Mouse (Mus musculus): ENCODE results near the gene Txnrd1. TPM values are rescaled to one million over a fixed set of nuclear protein-coding genes. Genes with fewer than 3 reads are reported as not detected.
A peak's percentile ranks its signal among the peaks of the same experiment; 100 is the strongest.

The Txnrd1 gene
- polyA plus RNA-seq, 1 experiment, result 151 TPM

DNA sequence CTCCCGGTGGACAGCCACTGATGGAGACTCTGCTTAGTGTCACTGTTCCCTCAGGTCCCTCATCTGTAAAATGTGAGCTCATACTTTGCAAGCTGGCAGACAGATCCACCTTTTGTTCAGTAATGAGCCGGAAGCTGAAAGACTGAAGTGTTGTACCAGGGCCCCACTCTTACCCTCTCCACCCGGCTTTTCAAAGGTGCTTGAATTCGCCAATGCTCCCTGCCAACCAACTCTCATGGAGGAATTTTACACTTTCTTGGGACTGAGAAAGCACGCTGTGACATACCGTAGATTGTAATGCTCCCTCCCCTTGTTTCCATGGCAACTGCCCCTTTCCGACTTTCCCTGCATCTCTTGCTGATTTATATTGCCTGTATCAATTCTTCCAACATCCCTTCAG is 66.8 kb downstream of the Txnrd1 start:
- H3K27ac ChIP-seq (ENCODE audit: insufficient read depth, low read length), result no peak overlapping the region
- no peak for TF ChIP-seq POLR2A (IDR thresholded peaks at IDR 0.05; ENCODE audit: low read depth, low read length)
- no peak for TF ChIP-seq CTCF (IDR thresholded peaks at IDR 0.05; ENCODE audit: borderline replicate concordance, insufficient read depth, low read length)
- H3K4me1 ChIP-seq (ENCODE audit: control insufficient read depth, insufficient read depth, low read length), result no peaks in the 10 kb centered on the region

DNA sequence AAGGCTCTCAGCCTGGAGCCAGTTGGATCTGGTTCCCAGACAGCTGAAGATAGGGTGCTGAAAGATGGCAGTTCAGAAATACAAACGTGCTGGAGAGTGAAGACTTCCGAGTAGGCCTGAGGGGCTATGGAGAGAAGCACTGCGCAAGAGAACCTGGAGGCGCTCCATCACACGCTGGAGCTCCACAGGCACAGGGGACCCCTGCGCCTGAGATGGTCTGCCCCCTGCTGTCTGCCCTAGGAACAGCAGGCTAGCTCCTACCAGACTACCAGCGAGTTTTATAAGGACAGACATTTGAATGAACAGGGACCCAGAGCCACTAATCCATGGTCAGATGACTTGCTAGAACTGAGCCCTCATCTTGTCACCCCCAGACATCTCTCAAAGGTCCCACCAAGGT is 67.7 kb downstream of the Txnrd1 start:
- peak; percentile 83 for TF ChIP-seq CTCF (IDR thresholded peaks at IDR 0.05; ENCODE audit: borderline replicate concordance, insufficient read depth, low read length)
- TF ChIP-seq POLR2A (IDR thresholded peaks at IDR 0.05; ENCODE audit: low read depth, low read length), result no peak
- no peak overlapping the region for H3K27ac ChIP-seq (ENCODE audit: insufficient read depth, low read length)
- no peaks in the 10 kb centered on the region for H3K4me1 ChIP-seq (ENCODE audit: control insufficient read depth, insufficient read depth, low read length)
- H3K4me3 ChIP-seq (ENCODE audit: insufficient read depth, low read length), result no peak overlapping the region

More for the DNA sequence above, 66.8 kb downstream of the Txnrd1 start:
- H3K4me3 ChIP-seq (ENCODE audit: insufficient read depth, low read length), result no peak overlapping the region

DNA sequence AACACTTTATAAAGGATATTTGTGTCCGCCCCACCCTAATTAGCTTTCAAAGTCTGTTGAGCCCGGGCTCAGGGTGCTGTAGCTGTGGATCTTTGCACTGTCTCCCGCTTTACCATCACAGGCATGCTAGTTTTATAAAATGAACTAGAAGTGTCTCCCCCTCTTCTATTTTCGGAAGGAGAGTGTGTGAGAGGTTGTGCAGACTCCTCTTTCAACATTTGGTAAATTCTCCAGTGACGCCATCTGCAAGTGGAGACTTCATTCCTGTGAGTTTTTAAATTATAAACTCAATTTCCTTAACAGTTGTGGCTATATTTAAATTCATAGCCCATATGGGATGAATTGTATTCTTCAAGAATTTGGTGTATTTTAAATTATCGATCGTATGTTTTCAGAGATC is 74.8 kb downstream of the Txnrd1 start:
- Histone ChIP-seq H3K27ac (ENCODE audit: insufficient read depth, low read length) (no peak overlapping the region), H3K4me1 (ENCODE audit: control insufficient read depth, insufficient read depth, low read length) (no peaks in the 10 kb centered on the region), H3K4me3 (ENCODE audit: insufficient read depth, low read length) (no peak overlapping the region)
- TF ChIP-seq CTCF (IDR thresholded peaks at IDR 0.05; ENCODE audit: borderline replicate concordance, insufficient read depth, low read length), result no peak
- TF ChIP-seq POLR2A (IDR thresholded peaks at IDR 0.05; ENCODE audit: low read depth, low read length), result no peak

DNA sequence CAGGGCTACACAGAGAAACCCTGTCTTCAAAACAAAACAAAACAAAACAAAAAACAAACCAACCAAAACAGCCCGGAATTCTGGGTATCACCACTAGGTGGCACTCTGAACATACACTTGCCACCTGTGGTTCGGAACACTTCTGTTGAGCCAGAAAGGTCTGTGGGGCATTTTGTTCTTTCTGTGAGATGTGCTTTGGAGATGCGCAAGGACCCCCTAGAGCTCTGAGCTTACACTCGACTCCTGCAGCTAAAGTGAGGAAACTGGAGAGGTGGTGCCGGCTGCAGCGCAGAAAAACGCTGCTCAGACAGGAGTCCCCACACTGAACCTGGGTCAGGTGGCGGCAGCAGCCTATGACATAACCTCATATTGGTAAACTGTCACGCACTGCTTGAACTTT is 75.6 kb downstream of the Txnrd1 start:
- H3K4me1 ChIP-seq (ENCODE audit: control insufficient read depth, insufficient read depth, low read length), result no peaks in the 10 kb centered on the region
- no peak overlapping the region for H3K4me3 ChIP-seq (ENCODE audit: insufficient read depth, low read length)
- TF ChIP-seq CTCF (IDR thresholded peaks at IDR 0.05; ENCODE audit: borderline replicate concordance, insufficient read depth, low read length), result peak; percentile 46; the same call in 1 of the 2 replicates
- TF ChIP-seq POLR2A (IDR thresholded peaks at IDR 0.05; ENCODE audit: low read depth, low read length), result no peak
- H3K27ac ChIP-seq (ENCODE audit: insufficient read depth, low read length), result no peak overlapping the region

DNA sequence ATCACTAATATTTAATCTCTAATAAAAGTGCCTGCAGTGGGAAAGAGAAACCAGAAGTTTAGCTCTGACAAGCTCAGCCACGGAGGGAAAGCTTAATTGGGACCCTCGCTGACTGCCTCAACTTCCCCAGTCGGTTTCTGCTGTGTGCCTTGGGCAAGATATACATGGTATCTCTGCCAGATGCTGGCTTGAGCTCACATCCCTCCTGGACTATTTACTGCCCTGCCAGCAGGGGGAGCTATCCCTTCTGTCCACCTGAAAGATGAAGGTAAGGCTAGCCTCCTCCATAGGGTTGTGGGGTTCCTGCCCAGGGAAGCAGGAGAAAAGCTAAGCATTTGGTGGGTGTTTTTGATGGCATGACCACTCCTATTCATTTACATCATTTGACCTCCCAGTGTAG is 76.4 kb downstream of the Txnrd1 start:
- H3K4me3 ChIP-seq (ENCODE audit: insufficient read depth, low read length), result no peak overlapping the region
- TF ChIP-seq POLR2A (IDR thresholded peaks at IDR 0.05; ENCODE audit: low read depth, low read length), result no peak
- TF ChIP-seq CTCF (IDR thresholded peaks at IDR 0.05; ENCODE audit: borderline replicate concordance, insufficient read depth, low read length), result peak; percentile 48; the same call in 1 of the 2 replicates
- no peak overlapping the region for H3K27ac ChIP-seq (ENCODE audit: insufficient read depth, low read length)
- no peaks in the 10 kb centered on the region for H3K4me1 ChIP-seq (ENCODE audit: control insufficient read depth, insufficient read depth, low read length)

DNA sequence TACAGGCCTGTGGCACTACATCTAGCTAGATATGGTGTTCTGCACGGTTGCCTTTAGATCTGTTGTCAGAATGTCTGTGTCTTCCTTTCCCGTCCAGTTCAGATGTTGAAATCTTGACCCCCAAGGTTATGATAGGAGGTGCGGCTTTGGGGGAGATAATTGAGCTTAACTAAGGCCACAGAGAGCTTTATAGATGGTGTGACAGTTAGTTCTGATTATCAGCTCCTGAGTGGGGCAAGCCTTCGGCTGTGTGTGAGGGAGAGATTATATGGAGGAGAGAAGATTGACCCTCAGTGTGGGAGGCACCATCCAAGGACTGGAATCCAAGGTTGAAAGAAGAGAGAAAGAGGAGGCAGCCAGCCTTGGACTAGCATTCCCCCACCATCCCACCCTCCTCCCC is 79.5 kb downstream of the Txnrd1 start:
- TF ChIP-seq CTCF (IDR thresholded peaks at IDR 0.05; ENCODE audit: borderline replicate concordance, insufficient read depth, low read length) (no peak), POLR2A (IDR thresholded peaks at IDR 0.05; ENCODE audit: low read depth, low read length) (no peak)
- Histone ChIP-seq H3K27ac (ENCODE audit: insufficient read depth, low read length) (no peak overlapping the region), H3K4me1 (ENCODE audit: control insufficient read depth, insufficient read depth, low read length) (no peaks in the 10 kb centered on the region), H3K4me3 (ENCODE audit: insufficient read depth, low read length) (no peak overlapping the region)

DNA sequence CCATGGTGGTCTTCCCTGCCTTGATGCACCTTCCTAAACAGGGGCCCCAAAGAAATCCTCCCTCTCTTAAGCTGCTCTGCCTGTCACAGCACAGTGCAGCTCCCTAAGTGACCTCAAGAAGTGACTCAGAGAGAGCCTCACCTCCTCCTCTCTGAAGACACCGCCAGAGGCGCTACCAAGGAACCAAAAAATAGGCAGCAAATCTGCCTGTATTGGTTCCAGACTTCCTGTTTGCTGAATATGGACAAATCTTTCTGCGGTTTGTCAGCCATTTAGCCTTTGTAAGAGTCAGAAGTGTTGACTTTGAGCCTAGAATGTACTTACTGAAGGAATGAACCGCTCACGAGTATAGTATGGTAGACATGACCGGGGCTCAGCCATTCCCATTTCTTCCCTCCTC is 80.0 kb downstream of the Txnrd1 start:
- TF ChIP-seq POLR2A (IDR thresholded peaks at IDR 0.05; ENCODE audit: low read depth, low read length), result no peak
- no peak for TF ChIP-seq CTCF (IDR thresholded peaks at IDR 0.05; ENCODE audit: borderline replicate concordance, insufficient read depth, low read length)
- Histone ChIP-seq H3K27ac (ENCODE audit: insufficient read depth, low read length) (0 out of 2 replicates have a peak overlapping the region, but pooled peaks have one; percentile 13), H3K4me3 (ENCODE audit: insufficient read depth, low read length) (no peak overlapping the region), H3K4me1 (ENCODE audit: control insufficient read depth, insufficient read depth, low read length) (no peaks in the 10 kb centered on the region)

DNA sequence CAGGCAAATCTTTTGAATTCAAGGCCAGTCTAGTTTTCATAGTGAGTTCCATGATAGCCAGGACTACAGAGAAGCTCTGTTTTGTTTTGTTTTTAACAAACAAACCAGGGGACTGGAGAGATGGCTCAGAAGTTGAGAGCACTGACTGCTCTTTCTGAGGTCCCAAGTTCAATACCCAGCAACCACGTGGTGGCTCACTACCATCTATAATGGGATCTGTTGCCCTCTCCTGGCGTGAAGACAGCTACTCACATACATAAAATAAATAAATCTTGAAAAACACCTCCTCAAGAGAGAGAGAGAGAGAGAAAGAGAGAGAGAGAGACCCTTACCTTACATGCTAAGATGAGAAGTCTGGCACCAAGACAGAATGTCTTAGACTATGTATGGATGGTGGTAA is 84.9 kb downstream of the Txnrd1 start:
- H3K4me1 ChIP-seq (ENCODE audit: control insufficient read depth, insufficient read depth, low read length), result no peaks in the 10 kb centered on the region
- H3K27ac ChIP-seq (ENCODE audit: insufficient read depth, low read length), result no peak overlapping the region
- H3K4me3 ChIP-seq (ENCODE audit: insufficient read depth, low read length), result no peak overlapping the region
- TF ChIP-seq POLR2A (IDR thresholded peaks at IDR 0.05; ENCODE audit: low read depth, low read length) (no peak), CTCF (IDR thresholded peaks at IDR 0.05; ENCODE audit: borderline replicate concordance, insufficient read depth, low read length) (no peak)

DNA sequence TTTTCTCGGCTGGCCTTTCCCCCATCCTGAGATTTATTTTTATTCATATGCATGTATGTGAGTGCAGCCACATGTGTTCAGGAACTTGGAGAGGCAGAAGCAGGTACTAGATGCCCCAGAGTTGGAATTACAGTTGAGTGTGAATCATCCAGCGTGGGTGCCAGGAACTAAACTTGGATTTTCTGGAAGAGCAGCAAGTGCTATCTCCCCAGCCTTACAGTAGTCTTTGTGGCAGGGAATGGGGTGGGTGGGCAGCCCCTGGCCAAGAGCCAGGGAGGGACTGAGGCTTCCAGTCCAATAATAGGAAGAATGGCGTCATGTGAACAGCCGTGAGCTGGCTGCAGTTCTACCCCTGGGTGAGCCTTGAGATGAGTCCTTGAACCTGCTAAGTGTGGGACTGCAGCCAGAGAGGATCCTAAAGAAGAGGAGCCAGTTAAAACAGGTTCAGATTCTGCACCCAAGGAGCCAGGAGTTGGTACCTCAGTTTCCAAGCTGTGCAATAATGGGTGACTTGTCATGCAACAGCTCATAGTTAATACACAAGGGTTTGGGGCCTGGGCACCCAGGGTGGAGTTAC is 85.7 kb downstream of the Txnrd1 start:
- Histone ChIP-seq H3K4me3 (ENCODE audit: insufficient read depth, low read length) (no peak overlapping the region), H3K27ac (ENCODE audit: insufficient read depth, low read length) (no peak overlapping the region), H3K4me1 (ENCODE audit: control insufficient read depth, insufficient read depth, low read length) (no peaks in the 10 kb centered on the region)
- no peak for TF ChIP-seq CTCF (IDR thresholded peaks at IDR 0.05; ENCODE audit: borderline replicate concordance, insufficient read depth, low read length)

DNA sequence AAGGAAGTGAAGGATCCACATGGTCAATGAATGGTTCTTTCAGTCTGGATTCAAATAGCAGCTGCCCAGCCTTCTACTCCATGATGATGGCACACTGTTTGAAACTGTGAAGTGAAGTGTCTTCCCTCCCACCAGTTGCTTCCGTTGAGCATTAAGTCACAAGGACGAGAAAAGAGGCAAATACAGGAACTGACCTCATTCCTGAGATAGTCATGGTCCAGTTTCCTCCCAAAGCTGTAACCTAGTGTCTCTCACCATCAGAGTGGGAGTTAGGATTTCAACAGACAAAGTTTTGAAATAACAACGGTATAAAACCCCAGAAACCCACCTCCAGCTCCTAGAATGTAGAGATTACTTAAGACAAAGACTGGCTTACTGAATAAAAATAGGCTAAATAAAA is 89.8 kb downstream of the Txnrd1 start:
- TF ChIP-seq CTCF (IDR thresholded peaks at IDR 0.05; ENCODE audit: borderline replicate concordance, insufficient read depth, low read length), result no peak
- no peak for TF ChIP-seq POLR2A (IDR thresholded peaks at IDR 0.05; ENCODE audit: low read depth, low read length)
- Histone ChIP-seq H3K27ac (ENCODE audit: insufficient read depth, low read length) (no peak overlapping the region), H3K4me1 (ENCODE audit: control insufficient read depth, insufficient read depth, low read length) (no peaks in the 10 kb centered on the region), H3K4me3 (ENCODE audit: insufficient read depth, low read length) (no peak overlapping the region)

DNA sequence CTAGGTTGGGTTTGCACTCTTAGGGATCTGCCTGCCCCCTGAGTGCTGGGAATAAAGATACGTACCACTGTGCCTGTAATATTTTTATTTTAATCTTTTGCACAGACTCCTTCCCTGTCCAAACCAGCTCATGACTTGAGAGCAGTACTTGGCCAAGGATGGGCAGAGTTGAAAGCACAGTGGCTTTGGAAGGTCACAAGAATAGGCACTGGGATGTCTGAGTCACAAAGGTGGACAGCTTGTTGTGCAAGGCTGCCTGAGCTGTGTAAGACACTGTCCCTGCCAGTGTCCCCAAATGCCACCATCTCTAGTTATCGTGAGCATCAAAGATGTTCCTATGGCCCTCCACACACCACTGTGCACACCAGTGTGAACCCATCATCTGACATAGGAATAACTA is 91.0 kb downstream of the Txnrd1 start:
- Histone ChIP-seq H3K4me1 (ENCODE audit: control insufficient read depth, insufficient read depth, low read length) (no peaks in the 10 kb centered on the region), H3K27ac (ENCODE audit: insufficient read depth, low read length) (no peak overlapping the region), H3K4me3 (ENCODE audit: insufficient read depth, low read length) (no peak overlapping the region)
- TF ChIP-seq CTCF (IDR thresholded peaks at IDR 0.05; ENCODE audit: borderline replicate concordance, insufficient read depth, low read length), result no peak
- no peak for TF ChIP-seq POLR2A (IDR thresholded peaks at IDR 0.05; ENCODE audit: low read depth, low read length)

Measured in embryonic fibroblast, embryonic 13.5 days (primary cell).